Mouse (Mus musculus): ENCODE data around the gene Psap. TPM values are rescaled to one million over a fixed set of nuclear protein-coding genes. Genes with fewer than 3 reads are reported as not detected.
"Not testable (repeated sequence)": the region's sequence is repeated elsewhere in the genome, so short reads cannot be mapped to it uniquely, and the experiment has no call there.

Psap gene
- total and polyA plus RNA-seq, 2 experiments from 2014 or later = 281 to 768 TPM

DNA sequence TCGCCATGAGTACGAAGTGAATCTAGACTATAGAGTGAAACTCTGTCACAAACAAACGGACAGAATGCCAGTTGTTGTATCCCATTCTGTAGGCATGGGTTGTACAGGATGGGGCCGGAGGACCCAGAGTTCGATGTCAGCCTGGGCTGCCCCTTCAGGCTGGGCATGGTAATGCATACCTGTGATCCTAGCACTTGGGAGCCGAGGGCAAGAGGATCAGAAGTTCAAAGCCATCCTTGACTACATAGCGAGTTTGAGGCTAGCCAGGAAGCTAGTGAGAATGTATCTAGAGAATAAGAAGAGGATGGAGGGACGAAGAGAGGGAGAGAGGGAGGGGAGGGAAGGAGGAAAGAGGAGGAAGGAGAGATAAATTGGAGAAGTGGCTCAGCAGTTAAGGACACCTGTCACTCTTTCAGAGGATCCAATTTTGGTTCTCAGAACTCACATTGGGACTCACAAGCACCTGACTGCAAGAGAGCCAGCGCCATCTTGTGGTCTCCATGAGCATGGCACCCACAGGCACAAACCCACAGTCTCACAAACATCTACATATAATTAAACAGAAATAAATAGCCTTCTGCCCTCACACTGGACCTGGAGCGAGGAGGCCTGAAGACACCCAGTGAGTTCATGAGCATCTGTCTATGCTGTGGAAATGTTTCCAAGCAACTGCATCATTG lies 39.8 kb upstream of the Psap start:
- DNase-seq (ENCODE audit: low spot score) = peak; percentile 70
- Histone ChIP-seq H3K4me2 (ENCODE audit: low read depth, low read length) (no peak overlapping the region), H3K36me3 (ENCODE audit: insufficient read depth, low read length) (no peaks in the 10 kb centered on the region), H3K4me3 (ENCODE audit: low read length) (no peak overlapping the region), H3K9me3 (ENCODE audit: low read length) (no peaks in the 10 kb centered on the region), H3K9ac (replicated peaks; ENCODE audit: low read length) (no peak overlapping the region), H3K27ac (no peak overlapping the region), H3K4me1 (ENCODE audit: insufficient read depth, low read length) (no peaks in the 10 kb centered on the region), H3K27me3 (ENCODE audit: insufficient read depth, low read length) (no peaks in the 10 kb centered on the region)
- ATAC-seq = peak; percentile 49; the same call in 1 of the 2 replicates
- WGBS = 67% methylated on average over 10 of the region's 10 CpGs
- peak; percentile 84 for TF ChIP-seq CTCF (IDR thresholded peaks at IDR 0.05; ENCODE audit: low read depth)

DNA sequence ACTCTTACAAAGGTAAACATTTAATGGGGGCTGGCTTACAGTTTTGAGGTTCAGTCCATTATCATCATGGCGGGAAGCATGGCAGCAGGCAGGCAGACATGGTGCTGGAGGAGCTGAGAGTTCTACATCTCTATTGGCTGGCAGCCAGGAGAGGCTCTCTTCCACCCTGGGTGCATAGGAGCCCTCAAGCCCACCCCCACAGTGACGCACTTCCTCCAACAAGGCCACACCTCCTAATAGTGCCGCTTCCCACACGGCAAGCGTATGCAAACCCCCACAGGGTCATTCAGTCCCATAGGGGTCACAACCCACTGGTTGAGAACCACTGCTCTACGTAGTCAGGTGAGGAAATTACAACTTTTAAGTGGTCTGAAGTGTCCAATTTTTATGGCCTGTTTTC lies 37.0 kb upstream of the Psap start:
- H3K36me3 ChIP-seq (ENCODE audit: insufficient read depth, low read length) = no peaks in the 10 kb centered on the region
- H3K4me3 ChIP-seq (ENCODE audit: low read length) = no peak overlapping the region
- no peak for ATAC-seq
- WGBS = 90% methylated on average over 6 of the region's 6 CpGs
- TF ChIP-seq CTCF (IDR thresholded peaks at IDR 0.05; ENCODE audit: low read depth) = no peak
- no peaks in the 10 kb centered on the region for H3K27me3 ChIP-seq (ENCODE audit: insufficient read depth, low read length)
- H3K4me2 ChIP-seq (ENCODE audit: low read depth, low read length) = no peak overlapping the region
- no peaks in the 10 kb centered on the region for H3K9me3 ChIP-seq (ENCODE audit: low read length)
- no peak overlapping the region for H3K27ac ChIP-seq
- no peaks in the 10 kb centered on the region for H3K4me1 ChIP-seq (ENCODE audit: insufficient read depth, low read length)
- H3K9ac ChIP-seq (replicated peaks; ENCODE audit: low read length) = no peak overlapping the region
- DNase-seq (ENCODE audit: low spot score) = no peak

DNA sequence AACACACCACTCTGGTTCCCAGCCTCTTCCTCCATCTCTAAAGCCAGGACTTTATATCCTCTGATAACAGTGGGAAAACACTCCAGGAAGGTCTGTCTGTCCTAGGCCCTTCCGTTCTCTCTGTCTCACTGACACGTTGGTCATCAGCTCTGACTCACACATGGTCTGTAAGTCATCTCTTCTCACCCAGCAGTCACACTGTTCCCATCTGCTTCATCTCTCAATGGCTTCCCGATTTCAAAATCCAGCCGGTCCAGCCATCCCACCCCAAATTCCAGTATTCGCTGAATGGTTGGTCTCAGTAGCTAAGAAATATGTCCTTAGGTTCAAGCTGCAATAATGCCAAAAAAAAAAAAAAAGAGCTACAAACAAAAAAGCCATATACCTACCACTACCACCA lies 33.5 kb upstream of the Psap start:
- TF ChIP-seq CTCF (IDR thresholded peaks at IDR 0.05; ENCODE audit: low read depth) = no peak
- Histone ChIP-seq H3K36me3 (ENCODE audit: insufficient read depth, low read length) (no peaks in the 10 kb centered on the region), H3K9me3 (ENCODE audit: low read length) (no peaks in the 10 kb centered on the region), H3K4me3 (ENCODE audit: low read length) (no peak overlapping the region), H3K27ac (no peak overlapping the region), H3K27me3 (ENCODE audit: insufficient read depth, low read length) (no peaks in the 10 kb centered on the region), H3K9ac (replicated peaks; ENCODE audit: low read length) (no peak overlapping the region), H3K4me1 (ENCODE audit: insufficient read depth, low read length) (no peaks in the 10 kb centered on the region), H3K4me2 (ENCODE audit: low read depth, low read length) (no peak overlapping the region)
- DNase-seq (ENCODE audit: low spot score) (no peak), ATAC-seq (no peak)
- 87% methylated on average over 5 of the region's 5 CpGs for WGBS

DNA sequence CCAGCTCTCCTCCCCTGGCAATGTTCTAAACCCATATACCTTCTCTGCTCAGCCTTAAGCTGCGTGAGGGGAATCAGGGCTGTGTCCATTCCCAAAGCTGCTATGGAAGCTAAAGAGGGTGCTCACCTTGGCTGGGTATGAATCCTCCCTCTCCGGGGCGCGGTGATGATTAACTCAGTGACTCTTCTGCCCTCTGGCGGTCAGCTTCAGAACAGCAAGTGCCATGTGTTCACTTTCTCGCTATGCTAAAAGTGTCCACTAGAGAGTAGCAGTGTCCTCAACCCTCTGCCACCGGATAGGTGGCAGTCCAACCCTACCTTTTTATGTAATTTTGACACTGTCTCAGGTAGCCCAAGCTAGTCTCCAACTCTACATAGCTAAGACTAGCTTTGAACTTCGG lies 32.4 kb upstream of the Psap start:
- peak; percentile 76 for ATAC-seq
- peak; percentile 100 for TF ChIP-seq CTCF (IDR thresholded peaks at IDR 0.05; ENCODE audit: low read depth)
- peak; percentile 96 for DNase-seq (ENCODE audit: low spot score)
- no peaks in the 10 kb centered on the region for H3K36me3 ChIP-seq (ENCODE audit: insufficient read depth, low read length)
- H3K9me3 ChIP-seq (ENCODE audit: low read length) = no peaks in the 10 kb centered on the region
- H3K9ac ChIP-seq (replicated peaks; ENCODE audit: low read length) = no peak overlapping the region
- no peak overlapping the region for H3K27ac ChIP-seq
- no peaks in the 10 kb centered on the region for H3K4me1 ChIP-seq (ENCODE audit: insufficient read depth, low read length)
- no peaks in the 10 kb centered on the region for H3K27me3 ChIP-seq (ENCODE audit: insufficient read depth, low read length)
- H3K4me2 ChIP-seq (ENCODE audit: low read depth, low read length) = no peak overlapping the region
- WGBS = 4% methylated on average over 8 of the region's 8 CpGs
- H3K4me3 ChIP-seq (ENCODE audit: low read length) = no peak overlapping the region

DNA sequence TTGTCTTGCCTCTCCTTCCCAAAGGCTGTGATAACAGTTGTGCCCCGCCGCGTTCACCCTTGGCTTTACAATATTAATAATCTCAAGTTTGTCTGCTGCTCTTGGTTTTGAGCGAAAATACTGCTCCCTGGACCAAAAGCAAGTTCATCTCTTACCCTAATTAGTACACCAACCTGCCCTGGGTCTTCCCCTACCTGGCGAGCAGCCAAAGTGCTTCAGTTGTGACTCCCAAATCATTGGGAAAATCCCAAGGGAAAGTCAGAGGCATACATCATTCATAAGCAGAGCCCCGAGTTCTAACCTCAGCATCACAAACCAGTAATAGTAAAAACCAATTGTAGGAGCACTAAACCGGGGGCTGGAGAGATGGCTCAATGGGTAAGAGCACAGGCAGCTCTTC lies 31.8 kb upstream of the Psap start:
- Histone ChIP-seq H3K4me3 (ENCODE audit: low read length) (no peak overlapping the region), H3K36me3 (ENCODE audit: insufficient read depth, low read length) (no peaks in the 10 kb centered on the region), H3K4me2 (ENCODE audit: low read depth, low read length) (no peak overlapping the region), H3K27ac (no peak overlapping the region), H3K27me3 (ENCODE audit: insufficient read depth, low read length) (no peaks in the 10 kb centered on the region), H3K4me1 (ENCODE audit: insufficient read depth, low read length) (no peaks in the 10 kb centered on the region), H3K9me3 (ENCODE audit: low read length) (no peaks in the 10 kb centered on the region), H3K9ac (replicated peaks; ENCODE audit: low read length) (no peak overlapping the region)
- TF ChIP-seq CTCF (IDR thresholded peaks at IDR 0.05; ENCODE audit: low read depth) = no peak
- no peak for DNase-seq (ENCODE audit: low spot score)
- ATAC-seq = no peak
- 79% methylated on average over 7 of the region's 7 CpGs for WGBS

DNA sequence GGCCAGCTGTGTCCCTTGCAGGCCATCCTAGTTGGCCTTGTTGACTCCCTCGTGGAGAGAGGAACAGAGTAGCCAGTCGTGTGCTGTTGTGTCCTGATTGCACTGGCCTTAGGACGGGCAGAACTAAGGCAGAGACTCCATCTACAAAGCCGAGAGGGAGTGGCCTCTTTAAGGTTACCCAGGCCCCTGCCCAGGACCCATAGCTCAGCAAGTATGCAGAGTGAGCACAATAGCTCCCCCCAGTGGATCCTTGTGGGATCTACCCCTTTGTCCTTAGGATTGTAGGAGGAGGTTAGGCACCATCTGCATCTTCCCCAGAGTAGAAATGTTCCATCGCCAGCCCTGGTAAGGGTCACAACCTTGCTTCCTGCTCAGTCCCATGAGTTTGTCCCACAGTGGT lies 30.9 kb upstream of the Psap start:
- Histone ChIP-seq H3K9ac (replicated peaks; ENCODE audit: low read length) (no peak overlapping the region), H3K4me1 (ENCODE audit: insufficient read depth, low read length) (no peaks in the 10 kb centered on the region), H3K27me3 (ENCODE audit: insufficient read depth, low read length) (no peaks in the 10 kb centered on the region), H3K36me3 (ENCODE audit: insufficient read depth, low read length) (no peaks in the 10 kb centered on the region), H3K4me2 (ENCODE audit: low read depth, low read length) (no peak overlapping the region), H3K27ac (no peak overlapping the region), H3K9me3 (ENCODE audit: low read length) (no peaks in the 10 kb centered on the region), H3K4me3 (ENCODE audit: low read length) (no peak overlapping the region)
- peak; percentile 72 for TF ChIP-seq CTCF (IDR thresholded peaks at IDR 0.05; ENCODE audit: low read depth)
- WGBS = 41% methylated on average over 5 of the region's 5 CpGs
- peak; percentile 67 for DNase-seq (ENCODE audit: low spot score)
- peak; percentile 56; the same call in 1 of the 2 replicates for ATAC-seq

DNA sequence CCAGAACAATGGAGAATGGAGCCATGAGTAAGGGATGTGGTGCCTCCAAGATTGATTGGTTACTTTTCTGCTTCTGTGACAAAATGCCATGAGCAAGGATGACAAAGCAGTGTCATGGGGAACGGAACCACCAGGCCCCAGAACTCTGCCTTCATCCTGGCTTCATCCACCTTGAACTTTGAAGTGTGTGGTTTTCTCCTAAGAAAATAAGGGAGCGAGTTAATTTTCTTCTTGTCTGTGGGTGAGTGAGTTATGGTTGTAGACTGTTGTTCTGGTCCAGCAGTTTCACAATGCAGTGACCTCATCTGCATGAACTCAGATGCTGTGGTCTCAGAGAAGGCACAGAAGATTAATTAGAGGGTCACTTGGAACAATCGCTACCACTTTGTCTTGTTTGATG lies 29.1 kb upstream of the Psap start:
- H3K4me2 ChIP-seq (ENCODE audit: low read depth, low read length); H3K27me3 ChIP-seq (ENCODE audit: insufficient read depth, low read length); H3K9ac ChIP-seq (replicated peaks; ENCODE audit: low read length); H3K36me3 ChIP-seq (ENCODE audit: insufficient read depth, low read length); H3K4me3 ChIP-seq (ENCODE audit: low read length); DNase-seq (ENCODE audit: low spot score); H3K4me1 ChIP-seq (ENCODE audit: insufficient read depth, low read length); H3K9me3 ChIP-seq (ENCODE audit: low read length); H3K27ac ChIP-seq; ATAC-seq: not testable (repeated sequence)
- 69% methylated on average over 3 of the region's 3 CpGs for whole genome bisulfite sequencing
